Mouse (Mus musculus) spleen, postnatal 14 days (tissue): ENCODE measurements around the gene 2410137M14Rik.

Experiments used
- DNase-seq, 2 experiments: peaks; one replicate each; pipeline ENCODE4 v3.0.0; 2021 to 2022; ENCODE audit warnings: low spot score in 2 of 2

Gene 2410137M14Rik

DNA sequence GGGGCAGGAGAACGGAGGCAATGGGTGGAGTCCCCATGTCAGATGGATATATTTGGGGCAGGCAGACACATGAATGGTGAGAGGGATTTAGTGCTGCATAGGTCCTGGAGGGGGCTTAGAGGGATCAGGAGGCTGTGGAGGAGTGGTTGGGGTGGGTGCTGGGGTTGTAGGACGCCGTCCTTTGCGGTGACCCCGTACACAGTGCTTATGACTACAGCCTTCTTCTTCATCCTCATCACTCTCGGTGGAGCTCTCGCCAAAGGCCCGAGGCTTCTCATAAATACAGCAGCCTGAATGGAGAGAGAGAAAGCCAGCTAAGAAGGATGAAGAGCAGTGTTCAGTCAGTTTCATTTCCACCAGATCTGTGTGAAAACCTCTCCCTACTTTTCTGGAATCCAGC is 31.8 kb downstream of the 2410137M14Rik start:
- DNase-seq = no peak

DNA sequence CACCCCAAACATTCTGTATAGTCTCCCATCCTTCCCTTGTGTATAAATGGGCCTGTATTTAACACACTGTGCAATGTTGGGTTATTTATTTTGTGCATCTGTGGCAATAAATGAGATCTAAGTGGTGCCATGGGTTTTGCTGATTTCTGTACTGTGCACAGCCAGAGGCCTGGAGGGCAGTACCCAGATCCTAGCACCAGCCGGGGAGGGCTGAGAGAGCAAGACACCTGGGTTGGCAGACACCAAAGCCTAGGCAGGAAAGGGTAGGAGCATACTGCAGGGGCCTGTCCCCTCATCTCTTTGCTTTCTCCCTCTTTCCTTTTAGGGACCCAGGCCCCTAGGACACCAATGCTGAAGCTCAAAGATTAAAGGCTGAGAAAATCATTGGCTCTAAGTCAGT is 32.8 kb downstream of the 2410137M14Rik start:
- DNase-seq = no peak

DNA sequence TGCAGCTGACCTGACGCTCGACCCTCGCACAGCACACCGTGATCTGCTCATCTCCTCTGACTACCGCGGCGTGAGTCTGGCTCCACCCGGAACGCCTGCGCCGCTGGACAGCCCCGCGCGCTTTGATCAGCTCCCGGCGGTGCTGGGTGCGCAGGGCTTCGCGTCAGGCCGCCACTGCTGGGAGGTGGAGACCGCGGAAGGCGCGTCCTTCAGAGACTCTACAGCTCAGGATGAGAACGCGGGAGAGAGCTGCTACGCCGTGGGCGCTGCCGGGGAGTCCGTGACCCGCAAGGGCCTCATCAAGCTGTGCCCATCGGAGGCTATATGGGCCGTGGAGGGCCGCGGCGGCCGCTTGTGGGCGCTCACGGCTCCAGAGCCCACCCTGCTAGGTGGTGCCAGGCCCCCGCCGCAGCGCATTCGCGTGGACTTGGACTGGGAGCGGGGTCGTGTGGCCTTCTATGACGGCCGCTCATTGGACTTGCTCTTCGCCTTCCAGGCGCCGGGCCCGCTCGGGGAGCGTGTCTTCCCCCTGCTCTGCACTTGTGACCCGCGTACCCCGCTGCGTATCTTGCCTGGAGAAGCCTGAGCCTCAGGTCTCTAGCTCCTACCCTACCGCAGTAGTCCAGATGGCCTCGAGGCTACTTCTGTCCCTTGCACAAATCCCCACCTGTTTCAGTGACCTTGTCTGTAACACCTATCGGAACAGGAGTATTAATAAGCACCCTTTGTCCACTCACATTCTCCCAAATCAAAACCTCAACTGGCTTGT is 33.8 kb downstream of the 2410137M14Rik start:
- DNase-seq = no peak

DNA sequence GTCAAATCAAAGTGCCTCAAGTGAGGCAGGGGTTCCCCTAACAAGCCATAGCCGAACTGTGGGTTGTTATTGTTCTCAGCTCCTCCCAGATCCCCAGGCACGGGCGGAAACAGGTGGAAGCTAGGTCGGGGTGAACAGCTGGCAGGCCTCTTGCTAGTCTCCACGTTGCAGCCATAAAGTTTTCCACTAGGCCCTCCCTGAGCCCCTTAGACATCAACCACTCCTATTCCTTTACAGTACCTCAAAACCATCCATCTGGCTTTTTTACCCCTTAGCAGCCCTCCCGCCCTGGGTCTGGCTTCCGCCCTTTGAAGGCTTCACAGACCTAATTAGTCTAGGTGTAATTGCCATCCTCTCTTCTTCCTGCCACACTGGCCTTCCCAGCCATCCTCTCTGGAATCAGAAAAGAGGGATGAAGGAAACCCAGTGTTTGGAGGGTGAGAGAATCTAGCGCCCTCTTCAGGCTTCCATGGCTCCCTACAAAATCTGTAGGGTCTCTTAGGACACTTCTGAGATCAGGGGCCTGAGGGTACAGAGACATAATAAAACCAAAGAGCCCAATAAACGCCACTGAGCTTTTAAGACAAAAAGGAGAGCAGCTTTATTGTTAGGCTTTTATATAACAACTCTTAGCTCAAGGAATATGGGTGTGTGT is 36.8 kb downstream of the 2410137M14Rik start:
- no peak for DNase-seq

DNA sequence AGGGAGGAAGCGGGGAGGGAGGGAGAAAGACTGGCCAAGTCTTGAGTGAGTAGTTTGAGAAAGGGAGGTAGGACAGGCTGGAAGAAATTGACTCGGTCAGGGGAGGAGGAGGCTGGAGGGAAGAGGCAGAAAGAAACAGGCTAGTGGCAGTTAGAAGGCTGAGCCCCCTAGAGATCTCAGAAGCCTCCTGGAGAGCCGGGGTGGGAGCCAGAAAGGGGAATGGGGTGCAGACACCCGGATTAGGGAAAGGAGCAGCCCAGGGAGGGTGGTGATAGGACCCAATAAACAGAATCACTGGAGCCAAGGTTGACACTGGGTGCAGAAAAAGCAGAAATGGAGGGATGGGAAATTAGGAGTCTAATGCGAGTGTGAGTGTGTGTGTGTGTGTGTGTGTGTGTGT is 37.3 kb downstream of the 2410137M14Rik start:
- DNase-seq = no peak

DNA sequence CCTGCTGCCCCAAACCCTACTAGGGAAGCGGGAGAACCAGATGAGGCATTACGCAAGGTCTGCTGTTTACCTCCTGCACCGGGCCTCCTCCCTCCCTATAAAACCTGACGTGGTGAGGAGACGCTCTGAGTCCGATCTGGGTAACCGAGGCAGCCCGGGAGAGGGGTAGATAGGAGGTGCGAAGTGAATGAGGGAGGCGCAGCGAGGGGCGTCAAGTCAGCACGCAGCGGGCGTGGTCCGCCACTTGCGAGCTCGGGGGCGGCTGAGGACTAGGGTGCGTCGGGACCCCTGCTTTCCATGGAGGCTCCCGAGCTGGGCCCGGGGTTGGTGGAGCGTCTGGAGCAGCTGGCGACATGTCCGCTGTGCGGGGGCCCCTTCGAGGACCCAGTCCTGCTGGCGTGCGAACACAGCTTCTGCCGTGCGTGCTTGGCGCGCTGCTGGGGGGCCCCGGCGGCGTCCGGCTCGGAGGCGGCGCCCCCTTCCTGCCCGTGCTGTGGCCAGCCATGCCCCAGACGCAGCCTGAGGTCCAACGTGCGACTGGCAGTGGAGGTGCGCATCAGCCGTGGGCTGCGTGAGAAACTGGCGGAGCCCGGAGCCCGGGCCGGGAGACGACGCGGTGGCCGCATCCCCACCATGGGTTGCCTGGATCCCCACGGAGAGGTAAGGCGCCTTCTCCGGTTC is 38.1 kb downstream of the 2410137M14Rik start, which contains the start of gene Rnf39:
Rnf39 (plus strand) TSS at position 128 of the 681 bp plus-strand sequence.
- no peak for DNase-seq

DNA sequence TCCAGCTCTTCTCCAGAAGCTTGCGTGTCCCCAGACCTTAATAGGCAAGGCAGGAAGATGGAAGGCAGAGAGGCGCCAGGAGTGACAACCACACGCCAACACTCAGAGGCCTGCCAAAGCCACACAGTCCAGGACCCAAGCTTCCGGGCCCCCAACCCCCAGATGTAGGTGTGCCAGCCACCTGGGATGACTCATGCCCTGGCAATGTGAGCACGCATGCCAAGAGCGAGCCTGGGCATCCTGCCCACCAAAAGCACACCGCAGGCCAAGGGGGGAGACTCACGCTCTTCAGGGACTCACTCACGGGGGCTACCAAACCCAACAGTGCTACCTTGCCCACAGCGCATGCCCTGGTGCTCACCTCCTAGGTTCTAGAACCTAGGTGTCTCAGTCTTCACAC is 38.6 kb downstream of the 2410137M14Rik start:
- no peak for DNase-seq

DNA sequence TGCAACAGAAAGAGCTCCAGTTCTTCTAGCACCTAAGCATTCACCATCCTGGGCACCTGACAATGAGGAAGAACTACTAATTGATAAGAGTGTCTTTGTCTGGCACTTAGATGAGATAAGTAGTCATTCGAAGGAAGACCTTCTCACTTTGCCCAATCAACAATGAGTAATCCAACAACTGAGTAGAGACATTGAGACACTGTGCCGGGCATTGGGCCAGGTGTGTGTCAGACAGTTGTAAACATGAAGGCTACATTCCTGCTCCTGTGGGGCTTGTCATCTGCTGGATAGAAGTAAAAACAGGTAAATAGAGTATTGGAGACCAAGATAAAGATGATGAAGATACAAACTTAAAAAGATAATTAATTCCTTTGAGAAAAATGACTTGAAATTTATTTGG is 43.0 kb downstream of the 2410137M14Rik start:
- DNase-seq = no peak

DNA sequence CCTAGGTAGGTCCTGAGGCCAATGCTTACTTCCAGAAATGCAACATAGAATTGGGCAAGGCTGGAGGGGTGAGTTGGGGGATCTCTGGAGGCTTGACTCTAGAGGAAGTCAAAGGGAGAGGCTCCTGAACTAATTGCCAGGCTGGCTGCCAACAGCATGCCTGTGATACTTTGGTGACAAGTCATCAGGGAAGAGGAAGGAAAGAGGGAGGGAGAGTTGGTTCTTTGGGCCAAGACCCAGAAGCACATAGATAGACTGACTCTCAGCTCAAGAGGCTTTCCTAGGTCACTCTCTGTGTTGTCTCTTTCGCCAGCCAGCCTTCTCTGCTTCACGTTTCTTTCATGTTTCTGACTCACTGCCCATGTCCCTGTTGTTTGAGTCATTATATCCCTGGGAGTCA is 49.2 kb downstream of the 2410137M14Rik start:
- no peak for DNase-seq

DNA sequence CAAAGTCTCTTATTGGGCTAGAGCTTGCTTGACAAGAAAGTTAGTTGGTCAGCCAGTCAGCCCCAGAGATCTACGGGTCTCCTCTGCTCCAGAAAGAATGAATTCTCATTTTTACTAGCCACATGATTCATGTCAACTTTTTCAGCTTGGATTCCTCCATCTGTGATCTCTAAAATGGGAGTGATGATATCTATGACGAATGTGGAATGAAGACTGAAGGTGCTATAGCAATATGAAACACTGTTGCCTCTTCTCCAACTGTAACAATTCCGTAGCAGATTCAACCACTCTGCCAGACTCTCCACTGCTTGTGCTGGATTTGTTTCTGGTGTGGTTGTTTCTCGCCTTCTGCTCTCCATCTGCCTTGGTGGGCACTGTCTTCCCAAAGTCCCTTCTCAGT is 49.9 kb downstream of the 2410137M14Rik start:
- DNase-seq = no peak

DNA sequence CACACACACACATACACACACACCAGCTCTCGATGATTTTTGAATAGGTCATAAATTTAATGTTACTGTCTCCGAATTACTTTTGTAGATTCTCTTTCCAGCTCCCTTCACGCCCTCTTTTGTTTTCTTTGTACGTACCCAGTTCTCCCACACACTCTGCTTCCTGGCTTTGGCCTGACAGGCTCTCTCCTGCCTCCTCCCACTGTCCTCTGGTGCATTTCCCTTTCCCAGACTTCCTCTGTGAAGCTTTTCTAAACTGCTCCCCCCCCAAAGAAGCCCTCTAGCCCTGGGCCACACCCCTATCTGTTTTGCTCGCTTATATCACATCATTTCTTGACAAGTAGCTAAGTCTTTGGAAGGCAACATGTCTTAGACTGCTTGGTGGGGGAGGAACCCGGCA is 50.8 kb downstream of the 2410137M14Rik start:
- DNase-seq = no peak

DNA sequence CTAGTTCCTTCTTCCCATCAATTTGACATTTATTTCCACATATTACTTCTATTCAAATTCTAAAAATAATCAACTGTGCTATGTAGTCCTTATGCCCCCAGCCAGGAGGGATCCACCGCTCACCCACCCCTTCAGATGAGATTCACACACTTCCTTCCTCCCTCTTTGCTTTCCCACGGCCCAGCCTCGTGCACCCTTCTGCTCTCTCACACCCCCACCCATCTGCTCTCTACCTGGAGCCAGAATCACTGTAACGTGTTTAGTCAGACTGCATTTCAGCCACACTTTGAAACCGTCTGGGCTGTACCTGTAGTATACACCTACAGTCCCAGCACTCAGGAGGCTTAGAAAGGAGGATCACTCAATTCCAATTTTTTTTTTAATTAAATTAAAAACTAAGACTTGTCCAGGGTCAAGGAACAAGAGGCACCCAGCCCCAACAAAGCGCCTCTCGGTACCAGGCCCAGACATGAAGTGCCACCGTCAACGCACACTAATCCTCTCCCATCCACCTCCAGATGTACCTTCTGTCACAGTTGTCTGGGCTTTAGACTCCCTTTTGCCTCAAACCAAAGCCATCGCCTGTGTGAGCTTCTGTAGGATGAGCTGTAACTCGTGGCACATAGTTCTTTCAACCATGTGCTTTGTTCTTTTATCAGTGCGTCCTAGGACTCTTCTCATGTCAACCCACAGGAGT is 51.7 kb downstream of the 2410137M14Rik start:
- DNase-seq = no peak
